Mouse (Mus musculus): ENCODE data around the gene Gm10799. TPM values are rescaled to one million over a fixed set of nuclear protein-coding genes. Genes with fewer than 3 reads are reported as not detected.
A peak's percentile ranks its signal among the peaks of the same experiment; 100 is the strongest.
"Not testable (repeated sequence)": the region's sequence is repeated elsewhere in the genome, so short reads cannot be mapped to it uniquely, and the experiment has no call there.

Gene Gm10799
- polyA plus RNA-seq, 2 experiments from 2014 or later: not detected

GRCm38 (mm10) chr2:104065526-104065925 lies 2.8 kb downstream of the Gm10799 start, which contains the start of gene Gm10912:
TSS of gene Gm10912 (plus strand) at chr2:104065826.
- ATAC-seq: not testable (repeated sequence)

- no peak for ATAC-seq
These were observed 4.2 kb downstream of the Gm10799 start for GRCm38 (mm10) chr2:104064152-104064551.

- ATAC-seq: no peak
These were observed 5.7 kb downstream of the Gm10799 start for GRCm38 (mm10) chr2:104062665-104063064.

- no peak for ATAC-seq
These were observed 7.4 kb downstream of the Gm10799 start for GRCm38 (mm10) chr2:104060996-104061395.

- ATAC-seq: no peak
These were observed 8.6 kb downstream of the Gm10799 start for GRCm38 (mm10) chr2:104059786-104060185.

GRCm38 (mm10) chr2:104058954-104059353 lies 9.4 kb downstream of the Gm10799 start:
- ATAC-seq: no peak

GRCm38 (mm10) chr2:104058381-104058780 lies 10.0 kb downstream of the Gm10799 start:
- ATAC-seq: no peak

GRCm38 (mm10) chr2:104044479-104045080 lies 23.8 kb downstream of the Gm10799 start:
- ATAC-seq: no peak

GRCm38 (mm10) chr2:104043624-104044478 lies 24.5 kb downstream of the Gm10799 start:
- no peak for ATAC-seq

GRCm38 (mm10) chr2:104042766-104043165 lies 25.6 kb downstream of the Gm10799 start:
- ATAC-seq: no peak

GRCm38 (mm10) chr2:104041632-104042031 lies 26.7 kb downstream of the Gm10799 start:
- ATAC-seq: peak; percentile 57

- no peak for ATAC-seq
These were observed 30.1 kb downstream of the Gm10799 start for GRCm38 (mm10) chr2:104038236-104038635.

GRCm38 (mm10) chr2:104036316-104036715 lies 32.0 kb downstream of the Gm10799 start:
- ATAC-seq: no peak

GRCm38 (mm10) chr2:104035595-104035994 lies 32.8 kb downstream of the Gm10799 start:
- no peak for ATAC-seq

- ATAC-seq: peak; percentile 51
These were observed 33.4 kb downstream of the Gm10799 start for GRCm38 (mm10) chr2:104034832-104035472.

- ATAC-seq: no peak
These were observed 36.3 kb downstream of the Gm10799 start for GRCm38 (mm10) chr2:104032056-104032455.

- no peak for ATAC-seq
These were observed 38.0 kb downstream of the Gm10799 start for GRCm38 (mm10) chr2:104030381-104030780.

GRCm38 (mm10) chr2:104029074-104029473 lies 39.3 kb downstream of the Gm10799 start:
- no peak for ATAC-seq

- peak; percentile 57 for ATAC-seq
These were observed 40.1 kb downstream of the Gm10799 start, which contains the start of gene 4931422A03Rik for GRCm38 (mm10) chr2:104028139-104028723. TSS of gene 4931422A03Rik (minus strand) at chr2:104028361.

GRCm38 (mm10) chr2:104027458-104028138 lies 40.8 kb downstream of the Gm10799 start, which contains the start of gene Fbxo3:
TSS of gene Fbxo3 (plus strand) at chr2:104027721.
- peak; percentile 79 for ATAC-seq

GRCm38 (mm10) chr2:104024656-104025055 lies 43.7 kb downstream of the Gm10799 start:
- ATAC-seq: no peak

- no peak for ATAC-seq
These were observed 45.3 kb downstream of the Gm10799 start for GRCm38 (mm10) chr2:104023096-104023495.
